Mouse (Mus musculus) erythroblast, adult 5-6 weeks (primary cell): ENCODE data around the gene Tnfrsf11a. TPM values are rescaled to one million over a fixed set of nuclear protein-coding genes. Genes with fewer than 3 reads are reported as not detected.

ENCODE experiments used
- ATAC-seq: replicated peaks from 2 replicates; pipeline ENCODE4 v1.8.0; 2016; ENCODE audit warnings: moderate number of reproducible peaks, mild to moderate bottlenecking, moderate TSS enrichment, inconsistent platforms; ENCODE audit not compliant: poor library complexity, low FRiP score, severe bottlenecking
- total RNA-seq, 2 experiments: library from RNA; stranded (forward) in 1 of 2; stranded (reverse) in 1 of 2; fragments of 150-400 nt in 1 of 2; fragments of 200-764, 138-1000 nt in 1 of 2; gene quantifications; 2 replicates each; pipeline versions ENCODE4 v1.2.3 to v1.2.4; 2015 to 2017; ENCODE audit warnings: low replicate concordance in 2 of 2

Tnfrsf11a gene
- total RNA-seq, 2 experiments from 2014 or later, result 0.34 TPM; not detected in 1

- no peak for ATAC-seq
Observed at GRCm38 (mm10) chr1:105819740-105820139, 39.2 kb downstream of the Tnfrsf11a start.

GRCm38 (mm10) chr1:105824356-105824755, 43.8 kb downstream of the Tnfrsf11a start:
- ATAC-seq, result no peak

GRCm38 (mm10) chr1:105824980-105825379, 44.5 kb downstream of the Tnfrsf11a start:
- no peak for ATAC-seq

DNA sequence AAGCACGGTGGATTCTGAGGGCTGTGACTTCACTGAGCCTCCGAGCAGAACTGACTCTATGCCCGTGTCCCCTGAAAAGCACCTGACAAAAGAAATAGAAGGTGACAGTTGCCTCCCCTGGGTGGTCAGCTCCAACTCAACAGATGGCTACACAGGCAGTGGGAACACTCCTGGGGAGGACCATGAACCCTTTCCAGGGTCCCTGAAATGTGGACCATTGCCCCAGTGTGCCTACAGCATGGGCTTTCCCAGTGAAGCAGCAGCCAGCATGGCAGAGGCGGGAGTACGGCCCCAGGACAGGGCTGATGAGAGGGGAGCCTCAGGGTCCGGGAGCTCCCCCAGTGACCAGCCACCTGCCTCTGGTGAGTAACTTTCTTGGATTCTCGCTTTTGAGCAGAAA, 46.9 kb downstream of the Tnfrsf11a start:
- ATAC-seq, result no peak

GRCm38 (mm10) chr1:105827786-105828345, 47.3 kb downstream of the Tnfrsf11a start:
- no peak for ATAC-seq

DNA sequence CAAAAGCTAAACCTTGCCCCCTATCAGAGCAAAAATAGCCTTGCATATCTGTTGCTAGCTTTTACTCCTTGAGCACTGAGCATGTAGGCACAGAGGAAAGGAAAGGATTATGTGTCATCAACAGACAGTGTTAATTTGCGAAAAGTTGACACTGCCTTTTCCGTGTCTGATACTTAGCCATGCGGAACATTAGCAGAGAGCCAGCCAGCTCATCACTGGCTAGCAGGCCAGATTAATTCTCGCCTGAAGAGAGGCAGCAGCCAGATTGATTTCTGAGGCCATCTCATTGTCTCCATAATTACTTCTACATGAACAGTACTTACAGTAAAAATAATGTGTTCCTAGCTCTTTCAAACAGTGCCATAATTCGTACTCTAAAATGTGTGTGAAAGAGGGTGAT, 48.7 kb downstream of the Tnfrsf11a start:
- ATAC-seq, result no peak

DNA sequence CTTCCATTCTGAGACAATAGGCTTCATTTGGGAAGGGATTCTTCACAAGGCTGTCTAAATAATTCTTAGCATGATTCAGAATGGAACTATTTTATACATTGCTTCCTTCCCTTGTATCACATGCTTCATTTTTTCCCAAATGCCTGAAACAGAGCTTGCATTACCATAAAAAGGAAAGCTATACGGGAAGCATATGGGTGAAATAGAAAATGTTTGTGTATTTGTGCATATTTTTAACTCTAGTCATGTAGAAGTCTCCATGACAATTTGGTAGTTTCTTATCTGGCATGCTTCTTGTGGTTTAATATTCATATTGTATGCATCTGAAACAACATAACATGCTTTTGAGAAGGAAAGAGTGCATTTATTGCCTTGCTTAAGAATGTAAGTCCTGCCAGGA, 52.3 kb downstream of the Tnfrsf11a start:
- no peak for ATAC-seq

GRCm38 (mm10) chr1:105842950-105843349, 62.4 kb downstream of the Tnfrsf11a start:
- ATAC-seq, result no peak

GRCm38 (mm10) chr1:105843386-105843785, 62.9 kb downstream of the Tnfrsf11a start:
- ATAC-seq, result no peak

GRCm38 (mm10) chr1:105843856-105844255, 63.3 kb downstream of the Tnfrsf11a start:
- no peak for ATAC-seq

DNA sequence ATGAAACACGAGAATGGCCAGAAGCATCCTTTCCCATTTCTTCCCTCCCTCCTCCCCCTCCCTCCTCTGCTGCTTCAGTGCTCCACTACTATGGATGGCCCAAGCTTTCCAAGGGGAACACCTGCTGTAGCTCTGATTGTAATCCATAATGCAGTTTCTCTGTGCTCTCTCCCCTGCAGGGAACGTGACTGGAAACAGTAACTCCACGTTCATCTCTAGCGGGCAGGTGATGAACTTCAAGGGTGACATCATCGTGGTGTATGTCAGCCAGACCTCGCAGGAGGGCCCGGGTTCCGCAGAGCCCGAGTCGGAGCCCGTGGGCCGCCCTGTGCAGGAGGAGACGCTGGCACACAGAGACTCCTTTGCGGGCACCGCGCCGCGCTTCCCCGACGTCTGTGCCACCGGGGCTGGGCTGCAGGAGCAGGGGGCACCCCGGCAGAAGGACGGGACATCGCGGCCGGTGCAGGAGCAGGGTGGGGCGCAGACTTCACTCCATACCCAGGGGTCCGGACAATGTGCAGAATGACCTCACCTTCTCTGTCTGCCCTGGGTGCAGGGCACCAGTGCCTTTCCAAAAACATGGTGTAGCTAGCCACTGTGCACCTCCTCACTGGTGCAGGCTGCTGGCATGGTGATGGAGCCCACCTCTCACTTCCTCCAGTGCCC, 64.0 kb downstream of the Tnfrsf11a start:
- ATAC-seq, result no peak

DNA sequence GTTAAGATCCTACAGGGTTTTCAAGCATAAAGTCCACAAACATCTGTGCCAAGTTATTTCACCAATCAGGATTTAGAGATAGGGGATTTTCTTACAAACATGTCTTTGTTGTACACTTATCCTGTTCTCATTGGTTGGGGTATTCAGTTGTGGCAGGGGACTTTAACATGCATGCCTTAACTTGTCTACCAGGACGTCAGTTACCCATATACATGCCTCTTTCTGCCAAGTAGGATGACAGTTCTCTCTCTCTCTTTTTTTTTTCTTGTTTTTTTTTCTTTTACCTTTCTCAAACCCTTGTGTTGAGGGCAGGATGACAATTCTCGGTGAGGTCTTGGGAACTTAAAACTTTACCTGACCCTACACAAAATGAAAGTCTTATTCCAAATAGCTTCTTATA, 65.9 kb downstream of the Tnfrsf11a start:
- ATAC-seq, result no peak

- ATAC-seq, result no peak
Observed at GRCm38 (mm10) chr1:105848806-105849205, 68.3 kb downstream of the Tnfrsf11a start.

DNA sequence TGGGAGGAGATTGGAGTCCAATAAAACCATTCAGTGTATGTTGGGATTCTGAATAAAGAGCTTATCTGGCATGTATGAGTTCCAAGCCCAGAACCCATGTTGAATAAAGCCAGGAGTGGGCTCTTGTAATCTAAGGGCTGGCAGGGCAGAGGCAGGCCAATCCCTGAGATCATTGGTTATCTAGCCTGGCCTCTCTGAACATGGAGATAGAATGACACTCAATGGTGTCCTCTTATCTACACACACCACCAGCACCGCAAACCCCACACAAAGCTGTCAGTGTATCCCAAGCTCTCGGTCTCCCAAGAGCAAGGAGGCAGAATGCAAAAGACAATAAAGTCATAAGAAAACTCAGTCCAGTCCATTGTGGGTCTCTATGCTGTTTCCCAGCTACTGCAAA, 70.8 kb downstream of the Tnfrsf11a start:
- ATAC-seq, result no peak

GRCm38 (mm10) chr1:105859740-105860139, 79.2 kb downstream of the Tnfrsf11a start:
- no peak for ATAC-seq

- no peak for ATAC-seq
Observed at GRCm38 (mm10) chr1:105876589-105876988, 96.1 kb downstream of the Tnfrsf11a start.

- ATAC-seq, result no peak
Observed at GRCm38 (mm10) chr1:105877808-105878207, 97.3 kb downstream of the Tnfrsf11a start.

- no peak for ATAC-seq
Observed at GRCm38 (mm10) chr1:105878416-105878815, 97.9 kb downstream of the Tnfrsf11a start.

DNA sequence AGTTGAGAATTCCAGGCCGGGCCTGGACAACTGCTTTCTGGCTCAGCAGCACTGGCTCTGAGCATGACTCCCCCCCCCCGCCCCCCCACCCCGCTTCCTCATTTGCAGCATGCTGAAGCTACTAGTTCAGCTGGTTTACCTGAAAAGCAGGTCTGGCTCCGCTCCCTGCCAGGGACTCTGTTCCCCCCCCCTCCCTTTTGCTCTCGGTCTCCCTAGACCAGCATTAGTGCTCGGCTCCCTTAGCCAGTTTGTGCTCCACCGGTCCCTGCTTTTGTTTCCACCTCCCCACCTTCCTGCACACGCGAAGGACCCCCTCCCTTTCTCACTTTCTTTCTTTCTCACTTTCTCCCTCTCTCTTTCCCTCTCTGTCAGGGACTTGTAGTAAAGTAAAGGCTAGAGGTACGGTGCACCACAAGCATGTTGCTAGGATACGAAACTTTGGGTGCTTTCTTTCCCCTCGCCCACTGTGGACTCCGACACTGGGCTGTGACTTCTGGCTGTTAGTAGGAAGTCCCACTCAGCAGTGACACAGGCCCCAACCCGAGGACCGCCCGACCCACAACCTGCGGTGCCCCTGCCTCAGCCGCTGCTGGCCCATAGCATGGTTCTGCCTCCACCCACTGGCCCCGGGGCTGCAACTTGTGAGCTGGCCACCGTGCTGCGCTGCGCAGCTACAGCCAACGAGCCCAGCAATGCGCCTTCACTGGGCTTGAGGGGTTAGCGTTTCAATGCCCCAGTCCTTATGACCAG, 100.2 kb downstream of the Tnfrsf11a start:
- ATAC-seq, result no peak

DNA sequence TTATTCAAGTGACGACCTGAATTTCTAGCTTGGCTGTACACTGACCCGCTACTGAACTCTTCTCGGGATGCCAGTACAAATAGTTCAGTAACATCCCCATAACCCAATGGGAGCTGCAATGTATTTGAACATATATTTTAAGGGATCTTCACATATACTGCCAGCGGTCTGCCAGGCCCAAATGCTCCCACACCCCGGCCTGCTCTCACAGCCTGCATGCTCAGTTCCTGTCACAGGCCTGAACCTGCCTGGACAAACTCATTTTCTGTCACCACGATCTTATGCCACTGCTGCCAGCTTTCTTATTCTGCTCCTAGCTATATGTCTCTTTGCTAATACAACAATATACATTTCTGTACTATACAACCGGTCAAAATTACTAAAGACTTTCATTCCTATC, 100.9 kb downstream of the Tnfrsf11a start:
- no peak for ATAC-seq

- ATAC-seq, result no peak
Observed at GRCm38 (mm10) chr1:105883498-105883897, 103.0 kb downstream of the Tnfrsf11a start.
